Mouse (Mus musculus) forebrain, embryonic 11.5 days (tissue): ENCODE measurements around the gene Ppil6. TPM values are rescaled to one million over a fixed set of nuclear protein-coding genes. Genes with fewer than 3 reads are reported as not detected.

Experiments used
- ATAC-seq: fragments of 200-750 bp; cut with Nextera tagmentation; replicated peaks from 2 replicates; pipeline ENCODE4 v1.8.0; 2017; ENCODE audit warnings: moderate TSS enrichment; ENCODE audit not compliant: low FRiP score
- DNase-seq: peaks from one replicate; pipeline ENCODE4 v3.0.0-alpha.2; 2017; ENCODE audit warnings: low spot score
- H3K27ac ChIP-seq: fragments of 300-500 bp; sonication (generic); 2 replicates; pipeline ENCODE4 v1.5.1; 2014; ENCODE audit warnings: low read depth, low read length
- H3K27me3 ChIP-seq: fragments of 300-500 bp; sonication (generic); 2 replicates; pipeline ENCODE4 v1.6.1; 2014; ENCODE audit warnings: mild to moderate bottlenecking, low read length, mixed read lengths; ENCODE audit not compliant: control insufficient read depth, insufficient read depth
- H3K36me3 ChIP-seq: fragments of 300-500 bp; sonication (generic); 2 replicates; pipeline ENCODE4 v1.6.1; 2014; ENCODE audit warnings: mild to moderate bottlenecking, low read length, moderate library complexity, mixed read lengths; ENCODE audit not compliant: control insufficient read depth, insufficient read depth
- H3K4me1 ChIP-seq: fragments of 300-500 bp; sonication (generic); replicated peaks from 2 replicates; pipeline ENCODE4 v1.6.1; 2014; ENCODE audit warnings: low read length, mixed read lengths; ENCODE audit not compliant: control insufficient read depth, insufficient read depth
- H3K4me2 ChIP-seq: fragments of 300-500 bp; sonication (generic); 2 replicates; pipeline ENCODE4 v1.6.1; 2014; ENCODE audit warnings: low read depth, mild to moderate bottlenecking, low read length, moderate library complexity, mixed read lengths; ENCODE audit not compliant: severe bottlenecking
- H3K4me3 ChIP-seq: fragments of 300-500 bp; sonication (generic); 2 replicates; pipeline ENCODE4 v1.5.1; 2014; ENCODE audit warnings: low read depth, low read length
- H3K9ac ChIP-seq: fragments of 300-500 bp; sonication (generic); 2 replicates; pipeline ENCODE4 v1.6.1; 2014; ENCODE audit warnings: low read length
- H3K9me3 ChIP-seq: fragments of 300-500 bp; sonication (generic); 2 replicates; pipeline ENCODE4 v1.6.1; 2016; ENCODE audit warnings: low read length, mixed read lengths; ENCODE audit not compliant: control insufficient read depth
- WGBS: fragments of 180-500 bp; shearing (Covaris S2); extraction: QIAGEN DNeasy Blood & Tissue Kit; methylation state at CpG from one replicate; pipeline ENCODE4 v1.1.7; 2014; 5-methylcytosine and 5-hydroxymethylcytosine counted together
- polyA plus RNA-seq: library from polyadenylated mRNA; unstranded; fragments of >200 nt; fragmentation: Nextera tagmentation; extraction: Ambion mirVana; gene quantifications from 2 replicates; pipeline ENCODE4 v1.2.1, GENCODE M21; 2014

Gene Ppil6
- polyA plus RNA-seq, 1 experiment from 2014 or later = 0.98 TPM

DNA sequence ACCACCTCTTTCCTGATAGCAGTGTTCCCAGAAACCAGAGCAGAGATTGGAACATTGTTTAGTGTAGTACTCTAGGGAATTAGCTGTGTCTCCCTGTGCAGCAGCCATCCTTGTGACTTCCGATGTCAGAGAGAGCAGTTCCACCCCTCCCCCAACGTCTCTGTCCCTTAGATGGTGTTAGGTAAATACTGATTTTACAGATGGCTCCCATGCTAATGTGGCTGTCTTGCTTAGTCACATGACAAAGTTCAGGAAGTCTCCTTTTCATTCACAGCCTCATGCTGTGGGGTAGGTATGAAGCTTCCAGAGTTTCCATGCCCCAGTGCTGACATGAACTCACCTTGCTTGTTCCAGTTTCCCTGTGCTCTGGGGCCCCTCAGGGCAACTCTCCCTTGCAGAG, 29.7 kb upstream of the Ppil6 start:
- H3K36me3 ChIP-seq = no peaks in the 10 kb centered on the region; the same call in 1 of the 2 replicates
- H3K9ac ChIP-seq = no peak overlapping the region
- no peak overlapping the region; the same call in 1 of the 2 replicates for H3K27ac ChIP-seq
- no peak for DNase-seq
- 30% methylated on average over 2 of the region's 2 CpGs for WGBS
- H3K27me3 ChIP-seq = no peaks in the 10 kb centered on the region
- no peak overlapping the region for H3K4me3 ChIP-seq
- 0 out of 2 replicates have a peak, but pooled peaks cover 3% of the 10 kb centered on the region for H3K4me1 ChIP-seq
- no peak for ATAC-seq
- no peak overlapping the region for H3K4me2 ChIP-seq
- no peaks in the 10 kb centered on the region for H3K9me3 ChIP-seq

DNA sequence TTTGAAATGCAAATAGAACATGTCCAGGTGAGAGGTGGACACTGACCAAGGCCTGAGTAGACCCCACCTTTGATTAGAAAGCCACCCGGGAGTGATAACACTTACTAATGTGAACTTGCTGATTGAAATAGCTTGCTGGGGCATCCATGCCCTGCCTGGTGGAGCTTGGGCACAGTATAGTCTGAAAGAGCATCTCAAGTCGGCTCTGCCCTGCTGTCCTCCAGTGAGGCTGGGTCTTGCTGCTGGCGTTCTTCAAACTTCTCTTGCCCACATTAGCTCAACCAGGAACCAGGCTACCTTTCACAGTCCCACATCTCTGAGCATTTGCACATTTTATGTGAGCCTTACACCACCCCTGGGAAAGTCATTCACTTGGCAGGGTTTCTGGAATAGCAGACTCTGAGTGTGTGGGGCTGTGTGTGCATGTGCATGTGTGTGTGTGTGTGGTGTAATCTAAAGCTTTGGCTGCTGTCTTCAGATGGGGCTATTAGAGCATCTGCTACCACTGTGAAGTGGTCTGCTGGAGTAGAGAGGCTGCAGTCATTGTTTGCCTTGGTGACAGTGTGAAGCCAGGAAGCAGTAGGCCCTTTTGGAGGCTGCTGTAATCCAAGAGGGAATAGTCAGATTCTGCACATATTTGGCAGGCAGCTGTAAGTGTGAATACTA, 29.0 kb upstream of the Ppil6 start:
- H3K9ac ChIP-seq = no peak overlapping the region
- H3K4me2 ChIP-seq = no peak overlapping the region
- H3K9me3 ChIP-seq = no peaks in the 10 kb centered on the region
- DNase-seq (no peak), ATAC-seq (no peak)
- H3K4me1 ChIP-seq = 0 out of 2 replicates have a peak, but pooled peaks cover 3% of the 10 kb centered on the region
- H3K27ac ChIP-seq = no peak overlapping the region
- WGBS = 87% methylated on average over 3 of the region's 3 CpGs
- H3K4me3 ChIP-seq = no peak overlapping the region
- no peaks in the 10 kb centered on the region; the same call in 1 of the 2 replicates for H3K36me3 ChIP-seq
- H3K27me3 ChIP-seq = no peaks in the 10 kb centered on the region

DNA sequence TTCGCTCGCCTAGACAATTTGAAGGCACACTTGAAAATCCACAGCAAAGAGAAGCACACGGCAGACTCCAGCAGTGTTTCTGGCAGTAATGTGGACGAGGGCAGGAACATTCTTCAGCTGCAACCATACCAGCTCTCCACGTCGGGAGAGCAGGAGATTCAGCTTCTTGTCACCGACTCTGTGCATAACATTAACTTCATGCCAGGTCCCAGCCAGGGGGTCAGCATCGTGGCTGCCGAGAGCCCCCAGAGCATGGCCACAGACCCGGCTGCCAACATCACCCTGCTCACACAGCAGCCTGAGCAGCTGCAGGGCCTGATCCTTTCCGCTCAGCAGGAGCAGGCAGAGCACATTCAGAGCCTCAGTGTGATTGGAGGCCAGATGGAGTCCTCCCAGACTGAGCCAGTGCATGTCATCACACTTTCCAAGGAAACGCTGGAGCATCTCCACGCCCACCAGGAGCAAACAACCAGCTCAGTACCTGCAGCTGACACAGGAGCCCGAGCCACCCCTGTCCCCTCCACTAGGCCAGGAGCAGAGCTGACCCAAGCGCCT, 25.8 kb upstream of the Ppil6 start:
- Histone ChIP-seq H3K4me1 (0 out of 2 replicates have a peak, but pooled peaks cover 3% of the 10 kb centered on the region), H3K27ac (no peak overlapping the region), H3K4me3 (no peak overlapping the region), H3K9me3 (no peaks in the 10 kb centered on the region), H3K9ac (no peak overlapping the region), H3K4me2 (no peak overlapping the region), H3K27me3 (no peaks in the 10 kb centered on the region), H3K36me3 (no peaks in the 10 kb centered on the region; the same call in 1 of the 2 replicates)
- DNase-seq = no peak
- WGBS = 51% methylated on average over 15 of the region's 15 CpGs
- no peak for ATAC-seq

DNA sequence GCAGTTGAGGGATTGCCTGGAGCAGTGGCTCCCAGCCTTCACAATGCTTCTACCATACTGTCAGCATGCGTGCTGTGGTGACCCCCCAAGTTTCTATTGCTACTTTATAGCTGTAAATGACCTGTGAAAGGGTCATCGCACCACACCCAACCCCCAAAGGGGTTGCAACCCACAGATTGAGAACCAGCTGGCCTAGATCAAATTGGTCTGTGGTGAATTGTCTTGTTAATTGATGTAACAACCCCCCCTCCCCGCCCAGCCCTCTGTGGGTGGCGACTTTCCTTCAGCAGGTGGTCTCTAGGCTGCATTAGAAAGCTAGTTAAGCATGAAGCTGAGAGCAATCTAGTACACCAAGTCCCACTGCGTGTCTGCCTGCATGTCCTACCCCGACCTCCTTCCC, 22.9 kb upstream of the Ppil6 start:
- H3K27ac ChIP-seq = no peak overlapping the region
- 36% methylated on average over 6 of the region's 6 CpGs for WGBS
- no peak overlapping the region for H3K4me3 ChIP-seq
- no peaks in the 10 kb centered on the region for H3K27me3 ChIP-seq
- no peak overlapping the region for H3K9ac ChIP-seq
- no peaks in the 10 kb centered on the region for H3K36me3 ChIP-seq
- no peak for ATAC-seq
- no peaks in the 10 kb centered on the region for H3K4me1 ChIP-seq
- no peak overlapping the region for H3K4me2 ChIP-seq
- no peak for DNase-seq
- no peaks in the 10 kb centered on the region for H3K9me3 ChIP-seq

DNA sequence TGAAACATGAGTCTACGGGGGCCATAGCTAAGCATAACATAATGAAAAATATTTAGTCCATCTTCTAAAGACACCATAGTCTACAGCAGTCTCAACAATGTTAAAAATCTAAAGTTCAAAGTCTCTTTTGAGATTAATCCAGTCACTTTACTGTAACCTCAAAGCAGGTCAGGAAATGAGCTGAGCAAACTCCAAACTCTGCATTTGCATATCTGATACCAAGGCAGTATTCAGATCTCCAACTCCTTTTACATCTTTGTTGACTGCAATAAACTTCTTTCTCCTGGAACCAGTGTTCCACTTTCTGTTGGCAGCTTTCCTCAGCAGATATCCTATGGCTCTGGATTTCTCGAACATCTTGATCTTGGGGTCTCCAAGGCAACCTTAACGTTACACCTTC, 19.5 kb upstream of the Ppil6 start:
- H3K4me2 ChIP-seq = no peak overlapping the region
- ATAC-seq = no peak
- H3K9me3 ChIP-seq = no peaks in the 10 kb centered on the region
- WGBS = 85% methylated on average over 3 of the region's 3 CpGs
- no peak overlapping the region for H3K27ac ChIP-seq
- DNase-seq = no peak
- H3K27me3 ChIP-seq = no peaks in the 10 kb centered on the region
- H3K9ac ChIP-seq = no peak overlapping the region
- H3K36me3 ChIP-seq = no peaks in the 10 kb centered on the region
- 0 out of 2 replicates have a peak, but pooled peaks cover 2% of the 10 kb centered on the region for H3K4me1 ChIP-seq
- H3K4me3 ChIP-seq = no peak overlapping the region

DNA sequence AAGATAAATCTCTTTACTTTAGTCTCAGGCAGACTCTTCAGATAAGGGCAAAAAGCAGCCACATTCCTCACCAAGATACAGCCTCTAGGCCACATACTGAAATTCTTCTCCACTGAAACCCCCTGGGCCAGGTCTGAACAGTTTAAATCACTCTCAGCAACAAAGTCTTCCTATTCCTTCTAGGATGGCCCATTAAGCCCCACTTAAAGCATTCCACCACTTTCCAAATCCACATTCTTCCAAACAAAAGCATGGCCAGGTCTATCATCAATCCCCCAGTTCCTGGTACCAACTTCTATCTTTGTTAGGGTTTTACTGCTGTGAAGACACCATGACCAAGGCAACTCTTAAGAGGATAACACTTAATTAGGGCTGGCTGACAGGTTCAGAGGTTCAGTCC, 17.7 kb upstream of the Ppil6 start:
- ATAC-seq = no peak
- Histone ChIP-seq H3K36me3 (no peaks in the 10 kb centered on the region), H3K4me2 (no peak overlapping the region), H3K4me3 (no peak overlapping the region), H3K9ac (no peak overlapping the region), H3K9me3 (no peaks in the 10 kb centered on the region), H3K4me1 (0 out of 2 replicates have a peak, but pooled peaks cover 7% of the 10 kb centered on the region), H3K27me3 (no peaks in the 10 kb centered on the region), H3K27ac (no peak overlapping the region)
- DNase-seq = no peak

DNA sequence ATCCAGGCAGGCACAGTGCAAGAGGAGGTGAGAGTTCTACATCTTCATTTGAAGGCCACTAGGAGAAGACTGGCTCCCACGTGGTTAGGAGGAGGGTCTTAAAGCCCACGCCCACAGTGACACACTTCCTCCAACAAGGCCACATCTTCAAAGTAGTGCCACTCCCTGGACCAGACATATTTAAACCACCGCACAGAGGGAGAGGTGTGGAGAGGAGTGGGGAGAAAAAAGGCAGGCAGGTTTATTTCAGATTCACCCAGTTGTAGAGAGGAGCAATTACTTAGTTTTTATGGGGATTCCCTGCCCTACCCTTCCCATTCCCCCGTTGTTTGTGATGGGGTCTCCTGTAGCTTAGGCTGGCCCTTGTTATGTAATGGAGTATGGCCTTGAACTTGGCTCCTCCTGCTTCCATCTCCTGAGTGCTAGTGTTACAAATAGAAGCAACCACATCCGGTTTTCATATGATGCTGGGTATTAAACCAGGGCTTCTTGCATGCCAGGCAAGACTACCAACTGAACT, 17.2 kb upstream of the Ppil6 start:
- no peak overlapping the region for H3K4me2 ChIP-seq
- H3K4me3 ChIP-seq = no peak overlapping the region
- H3K4me1 ChIP-seq = peaks cover 9% of the 10 kb centered on the region; the same call in 1 of the 2 replicates
- no peaks in the 10 kb centered on the region for H3K27me3 ChIP-seq
- ATAC-seq (no peak), DNase-seq (no peak)
- WGBS = 85% methylated on average over 5 of the region's 5 CpGs
- H3K27ac ChIP-seq = no peak overlapping the region
- no peaks in the 10 kb centered on the region for H3K36me3 ChIP-seq
- H3K9ac ChIP-seq = no peak overlapping the region
- H3K9me3 ChIP-seq = no peaks in the 10 kb centered on the region

DNA sequence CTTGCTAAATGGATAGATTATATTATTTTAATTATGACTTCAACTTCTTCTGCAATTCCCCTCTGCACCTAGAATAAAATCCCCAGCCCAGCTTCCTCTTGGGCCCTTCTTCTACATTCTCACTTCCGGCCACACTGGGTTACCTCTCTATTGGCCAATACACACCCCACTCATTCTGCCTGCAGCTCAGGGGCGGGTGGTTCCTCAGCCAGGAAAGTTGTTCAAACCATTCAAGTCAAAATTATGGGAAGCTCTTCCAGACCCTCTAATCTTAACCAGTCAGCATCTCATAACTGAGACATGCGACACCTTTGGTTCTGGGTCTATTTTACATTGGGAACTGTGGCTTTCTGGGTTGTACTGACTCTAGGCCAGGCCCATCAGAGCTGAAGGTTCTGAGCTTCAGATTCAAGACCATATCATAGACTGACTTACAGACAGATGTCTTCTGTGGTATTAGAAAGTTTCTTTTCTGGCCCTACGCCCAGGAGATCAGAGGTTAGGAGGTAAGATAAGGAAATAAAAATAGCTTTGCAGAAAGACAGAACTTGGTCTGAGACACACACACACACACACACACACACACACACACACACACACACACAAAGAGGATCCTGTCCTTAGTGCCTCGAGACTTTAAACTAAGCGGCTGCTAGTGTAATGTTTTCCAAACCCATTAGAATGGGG, 16.3 kb upstream of the Ppil6 start:
- Histone ChIP-seq H3K9ac (no peak overlapping the region), H3K4me2 (no peak overlapping the region), H3K27ac (no peak overlapping the region), H3K4me3 (no peak overlapping the region), H3K9me3 (no peaks in the 10 kb centered on the region), H3K36me3 (no peaks in the 10 kb centered on the region), H3K27me3 (no peaks in the 10 kb centered on the region), H3K4me1 (peaks cover 10% of the 10 kb centered on the region; the same call in 1 of the 2 replicates)
- WGBS = 86% methylated on average over 6 of the region's 6 CpGs
- ATAC-seq (no peak), DNase-seq (no peak)
